Mouse (Mus musculus): ENCODE data around the gene Flad1. TPM values are rescaled to one million over a fixed set of nuclear protein-coding genes. Genes with fewer than 3 reads are reported as not detected.
"Not testable (repeated sequence)": the region's sequence is repeated elsewhere in the genome, so short reads cannot be mapped to it uniquely, and the experiment has no call there.

The Flad1 gene
- polyA plus RNA-seq, 1 experiment from 2014 or later = 30.7 TPM

DNA sequence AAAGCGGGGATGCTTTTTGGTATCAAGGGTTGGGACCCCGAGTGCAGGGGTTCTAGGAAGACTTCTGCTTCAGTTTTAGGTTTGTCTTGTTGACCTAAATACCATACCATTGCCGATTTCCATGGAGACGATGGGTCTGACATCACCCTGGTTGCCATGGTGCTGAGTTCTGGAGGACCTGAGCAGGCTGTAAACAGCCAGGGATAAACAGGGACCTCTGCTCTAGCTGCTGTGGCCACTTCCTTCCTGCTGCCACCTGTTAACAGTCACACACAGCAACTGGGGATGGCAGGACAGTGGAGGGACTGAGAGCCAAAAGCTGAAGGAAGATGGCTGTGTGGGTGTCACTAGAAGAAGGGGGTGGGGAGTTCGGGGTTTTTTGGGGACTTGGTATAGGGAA, 25.6 kb upstream of the Flad1 start:
- Histone ChIP-seq H3K36me3 (peaks cover 46% of the 10 kb centered on the region), H3K4me1 (peaks cover 38% of the 10 kb centered on the region), H3K27me3 (ENCODE audit: insufficient read depth, poor library complexity, severe bottlenecking) (no peaks in the 10 kb centered on the region), H3K27ac (peak overlapping the region; percentile 92), H3K4me3 (peak overlapping the region; percentile 71), H3K9me3 (no peaks in the 10 kb centered on the region)
- WGBS = 36% methylated on average over 5 of the region's 5 CpGs
- no peak for DNase-seq (ENCODE audit: low spot score)

DNA sequence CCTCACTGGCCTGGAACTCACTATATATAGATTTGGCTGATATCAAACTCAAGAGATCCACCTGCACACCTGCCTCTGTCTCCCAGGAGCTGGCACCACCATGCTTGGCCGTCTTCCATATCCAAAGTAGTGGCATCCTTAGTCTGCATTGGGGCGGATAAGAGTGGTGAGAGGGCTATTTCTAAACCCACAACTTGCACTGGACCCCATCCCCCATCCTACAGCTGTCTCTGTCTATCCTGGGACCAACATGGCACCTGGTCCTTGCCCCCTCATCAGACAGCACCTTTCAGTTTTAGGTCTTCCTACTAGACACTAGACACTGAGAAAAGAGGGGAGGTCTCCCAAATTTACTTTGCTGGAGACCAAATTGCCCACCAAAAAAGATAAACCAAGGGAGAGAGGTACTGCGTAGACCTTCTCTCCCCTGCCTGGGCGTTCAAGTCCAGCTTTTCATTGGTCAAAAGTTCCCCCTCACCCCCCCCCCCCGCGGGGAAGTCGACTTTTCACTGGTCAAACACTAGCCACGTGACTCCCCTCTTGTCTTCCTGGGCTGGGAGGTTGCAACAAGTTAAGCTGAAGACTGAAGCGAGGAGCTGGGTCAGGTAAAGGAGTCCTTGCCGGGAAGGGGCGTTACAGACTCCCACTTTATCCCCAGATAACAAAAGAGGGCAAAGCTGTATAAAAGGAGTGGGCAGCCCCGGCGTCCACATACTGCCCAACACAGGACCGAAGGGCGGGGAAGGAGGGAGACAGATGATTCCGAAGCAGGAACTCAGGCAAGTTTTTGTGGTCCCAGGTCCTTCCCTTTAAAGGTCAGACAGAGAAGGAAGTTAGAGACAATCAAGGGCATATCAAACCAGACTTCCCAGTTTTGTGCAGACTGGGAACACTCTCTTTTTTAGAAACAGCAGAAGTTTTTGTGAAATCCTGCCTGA, 24.8 kb upstream of the Flad1 start, which contains the start of gene Pbxip1:
TSS of gene Pbxip1 (plus strand) at position 531 of the 938 bp plus-strand sequence.
- WGBS = 4% methylated on average over 16 of the region's 16 CpGs
- Histone ChIP-seq H3K36me3 (peaks cover 49% of the 10 kb centered on the region), H3K4me1 (peaks cover 41% of the 10 kb centered on the region)

DNA sequence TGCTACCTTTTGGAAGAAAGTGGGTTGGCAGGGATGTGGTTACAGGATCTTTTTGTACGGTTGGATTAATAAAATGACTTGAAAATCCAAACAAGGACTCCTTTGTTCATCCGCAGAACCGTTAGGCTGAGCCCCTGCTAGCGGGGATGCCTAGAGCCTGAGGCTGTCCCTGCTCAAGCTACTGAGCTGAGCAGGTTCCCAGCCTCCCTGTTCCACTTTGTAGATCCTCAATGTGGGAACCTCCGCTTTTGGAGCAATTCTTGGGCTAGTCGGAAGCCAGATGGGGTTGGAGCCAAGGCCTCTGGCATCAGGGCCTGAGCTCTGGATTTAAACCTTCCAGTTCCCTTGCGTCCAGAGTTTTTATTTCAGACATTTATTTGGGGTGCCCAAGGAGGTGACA, 23.4 kb upstream of the Flad1 start:
- Histone ChIP-seq H3K27ac (no peak overlapping the region), H3K27me3 (ENCODE audit: insufficient read depth, poor library complexity, severe bottlenecking) (no peaks in the 10 kb centered on the region), H3K4me1 (peaks cover 48% of the 10 kb centered on the region), H3K4me3 (no peak overlapping the region), H3K36me3 (peaks cover 36% of the 10 kb centered on the region), H3K9me3 (no peaks in the 10 kb centered on the region)
- DNase-seq (ENCODE audit: low spot score) = no peak
- 82% methylated on average over 7 of the region's 7 CpGs for WGBS

More for the DNA sequence above, 24.8 kb upstream of the Flad1 start, which contains the start of gene Pbxip1:
- Histone ChIP-seq H3K27ac (peak within 1 kb of the TSS; percentile 92), H3K27me3 (ENCODE audit: insufficient read depth, poor library complexity, severe bottlenecking) (no peaks in the 10 kb centered on the region), H3K9me3 (no peaks in the 10 kb centered on the region), H3K4me3 (peak within 1 kb of the TSS; percentile 71)
- DNase-seq (ENCODE audit: low spot score) = peak; percentile 96

DNA sequence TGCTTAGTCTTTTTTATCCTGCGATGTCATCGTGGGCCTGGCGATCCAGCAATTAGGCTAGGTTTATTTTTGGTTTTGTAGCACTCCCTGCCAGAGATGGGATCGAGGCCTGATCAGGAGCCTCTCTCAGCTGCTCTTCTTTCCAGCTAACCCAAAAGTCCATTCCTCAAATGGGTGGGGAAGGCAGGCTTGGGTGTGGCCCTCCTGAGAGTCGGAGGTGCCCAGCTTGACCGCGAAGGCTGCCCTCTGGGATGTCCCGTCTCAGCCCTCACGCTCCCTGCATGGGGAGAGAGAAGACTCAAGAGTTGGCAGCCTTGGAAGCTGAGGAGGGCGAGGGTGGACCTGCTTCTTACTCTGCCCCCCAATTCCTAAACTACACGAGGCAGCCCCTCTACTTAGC, 22.9 kb upstream of the Flad1 start:
- Histone ChIP-seq H3K27ac (no peak overlapping the region), H3K4me3 (no peak overlapping the region), H3K36me3 (peaks cover 31% of the 10 kb centered on the region), H3K9me3 (no peaks in the 10 kb centered on the region), H3K27me3 (ENCODE audit: insufficient read depth, poor library complexity, severe bottlenecking) (no peaks in the 10 kb centered on the region), H3K4me1 (peaks cover 48% of the 10 kb centered on the region)
- DNase-seq (ENCODE audit: low spot score) = no peak
- 80% methylated on average over 11 of the region's 11 CpGs for WGBS

DNA sequence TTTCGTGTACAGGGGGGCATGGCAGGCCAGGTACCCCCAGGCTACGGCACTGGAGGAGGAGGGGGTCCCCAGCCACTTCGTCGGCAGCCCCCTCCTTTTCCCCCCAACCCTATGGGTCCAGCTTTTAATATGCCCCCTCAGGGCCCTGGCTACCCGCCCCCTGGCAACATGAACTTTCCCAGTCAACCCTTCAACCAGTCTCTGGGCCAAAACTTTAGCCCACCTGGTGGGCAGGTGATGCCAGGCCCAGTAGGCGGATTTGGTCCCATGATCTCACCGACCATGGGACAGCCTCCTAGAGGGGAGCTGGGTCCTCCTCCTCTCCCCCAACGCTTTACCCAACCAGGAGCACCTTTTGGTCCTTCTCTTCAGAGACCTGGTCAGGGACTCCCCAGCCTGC, 20.9 kb upstream of the Flad1 start:
- whole genome bisulfite sequencing = 83% methylated on average over 8 of the region's 8 CpGs
- Histone ChIP-seq H3K36me3 (peaks cover 43% of the 10 kb centered on the region), H3K4me1 (peaks cover 41% of the 10 kb centered on the region), H3K27ac (no peak overlapping the region), H3K27me3 (ENCODE audit: insufficient read depth, poor library complexity, severe bottlenecking) (no peaks in the 10 kb centered on the region), H3K4me3 (no peak overlapping the region), H3K9me3 (no peaks in the 10 kb centered on the region)
- no peak for DNase-seq (ENCODE audit: low spot score)

DNA sequence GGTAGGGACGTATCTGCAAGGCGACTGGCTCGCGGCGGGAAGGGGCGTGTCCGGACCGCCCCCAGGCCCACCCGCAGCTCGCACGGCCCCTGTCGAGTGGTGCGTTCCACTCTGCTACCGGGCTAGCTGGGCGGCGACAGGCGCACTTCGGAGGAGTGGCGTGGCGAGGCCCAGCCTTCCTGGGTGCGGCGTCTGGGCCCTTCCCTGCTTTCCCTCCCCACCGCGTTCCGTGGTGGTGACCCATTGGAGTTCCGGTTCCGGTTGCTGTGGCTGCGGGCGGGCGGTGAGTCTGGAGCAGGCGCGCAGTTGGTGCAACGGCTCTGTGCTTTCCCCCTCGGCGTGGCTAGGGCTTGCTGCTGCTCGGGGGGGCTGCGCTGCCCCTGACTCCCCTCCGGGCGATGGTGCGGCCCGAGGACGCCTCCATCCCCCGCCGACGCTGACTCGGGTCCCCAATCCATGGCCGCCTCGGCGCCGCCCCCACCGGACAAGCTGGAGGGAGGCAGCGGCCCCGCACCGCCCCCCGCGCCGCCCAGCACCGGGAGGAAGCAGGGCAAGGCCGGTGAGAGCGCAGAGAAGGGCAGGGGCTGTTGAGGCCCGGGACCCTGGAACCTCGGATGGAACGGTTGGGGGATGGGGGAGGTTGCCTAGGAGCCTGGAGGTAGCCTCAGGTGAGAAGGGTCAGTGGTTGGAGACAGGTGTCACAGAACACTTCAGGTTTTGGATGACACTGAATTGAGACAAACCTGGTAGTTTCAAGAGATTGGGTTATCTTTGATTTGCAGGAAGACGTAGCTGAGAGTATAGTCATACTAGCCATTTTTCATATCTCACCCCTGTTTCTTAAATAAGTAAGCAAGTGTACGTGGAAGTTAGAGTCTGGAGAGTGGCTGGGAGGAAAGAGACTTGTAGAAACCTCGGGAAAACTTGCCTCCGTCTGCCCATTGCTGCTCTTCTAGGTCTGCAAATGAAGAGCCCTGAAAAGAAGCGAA, 18.8 kb upstream of the Flad1 start, which contains the start of gene Pygo2:
TSS of gene Pygo2 (plus strand) at position 44 of the 989 bp plus-strand sequence.
- no peaks in the 10 kb centered on the region for H3K27me3 ChIP-seq (ENCODE audit: insufficient read depth, poor library complexity, severe bottlenecking)
- 3% methylated on average over 68 of the region's 68 CpGs for WGBS
- peaks cover 63% of the 10 kb centered on the region for H3K36me3 ChIP-seq
- DNase-seq (ENCODE audit: low spot score) = peak; percentile 98
- H3K27ac ChIP-seq = peak within 1 kb of the TSS; percentile 94
- H3K4me1 ChIP-seq = peaks cover 27% of the 10 kb centered on the region
- H3K4me3 ChIP-seq = peak within 1 kb of the TSS; percentile 91
- no peaks in the 10 kb centered on the region for H3K9me3 ChIP-seq

DNA sequence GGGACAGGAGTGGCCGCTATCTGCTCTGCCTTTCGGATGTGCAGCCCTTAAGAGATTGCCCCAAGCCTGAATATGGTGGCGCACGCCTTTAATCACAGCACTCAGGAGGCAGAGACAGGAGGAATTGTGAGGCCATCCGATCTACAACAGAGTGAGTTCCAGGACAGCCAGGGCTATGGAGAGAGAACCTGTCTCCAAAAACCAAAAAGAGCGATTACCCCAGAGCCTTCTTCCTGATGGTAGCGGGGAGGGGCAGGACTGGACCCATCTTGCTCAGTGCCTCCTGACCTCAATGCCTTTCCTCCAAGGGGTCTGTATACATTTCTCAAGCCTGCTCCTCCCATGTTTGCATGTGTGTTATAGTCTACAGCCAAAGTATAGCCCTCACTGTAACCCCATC, 17.4 kb upstream of the Flad1 start:
- not testable (repeated sequence) for DNase-seq (ENCODE audit: low spot score); H3K9me3 ChIP-seq; H3K27me3 ChIP-seq (ENCODE audit: insufficient read depth, poor library complexity, severe bottlenecking); H3K27ac ChIP-seq; H3K4me3 ChIP-seq
- Histone ChIP-seq H3K4me1 (peaks cover 31% of the 10 kb centered on the region), H3K36me3 (peaks cover 68% of the 10 kb centered on the region)
- 87% methylated on average over 7 of the region's 7 CpGs for WGBS

DNA sequence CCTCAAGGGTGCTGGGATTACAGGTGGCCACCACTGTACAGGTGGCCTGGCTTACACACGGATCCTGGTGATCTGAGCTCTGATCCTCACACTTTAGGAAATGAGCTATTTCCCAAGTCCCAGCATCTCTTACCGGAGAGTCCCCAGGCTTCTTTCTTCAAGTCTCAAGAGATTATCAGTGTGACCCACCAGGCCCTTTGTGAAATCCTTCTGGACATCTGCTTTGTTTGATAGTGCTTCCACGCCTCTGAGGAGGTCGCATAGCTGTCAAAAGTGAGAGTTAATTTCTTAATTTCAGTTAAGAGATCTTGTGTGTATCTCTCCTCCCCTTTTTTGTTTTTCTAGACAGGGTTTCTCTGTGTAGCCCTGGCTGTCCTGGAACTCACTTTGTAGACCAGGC, 14.2 kb upstream of the Flad1 start:
- Histone ChIP-seq H3K9me3 (no peaks in the 10 kb centered on the region), H3K4me3 (no peak overlapping the region), H3K27me3 (ENCODE audit: insufficient read depth, poor library complexity, severe bottlenecking) (no peaks in the 10 kb centered on the region), H3K36me3 (peaks cover 59% of the 10 kb centered on the region), H3K4me1 (peaks cover 42% of the 10 kb centered on the region), H3K27ac (0 out of 2 replicates have a peak overlapping the region, but pooled peaks have one; percentile 2)
- WGBS = 80% methylated on average over 4 of the region's 4 CpGs
- no peak for DNase-seq (ENCODE audit: low spot score)

DNA sequence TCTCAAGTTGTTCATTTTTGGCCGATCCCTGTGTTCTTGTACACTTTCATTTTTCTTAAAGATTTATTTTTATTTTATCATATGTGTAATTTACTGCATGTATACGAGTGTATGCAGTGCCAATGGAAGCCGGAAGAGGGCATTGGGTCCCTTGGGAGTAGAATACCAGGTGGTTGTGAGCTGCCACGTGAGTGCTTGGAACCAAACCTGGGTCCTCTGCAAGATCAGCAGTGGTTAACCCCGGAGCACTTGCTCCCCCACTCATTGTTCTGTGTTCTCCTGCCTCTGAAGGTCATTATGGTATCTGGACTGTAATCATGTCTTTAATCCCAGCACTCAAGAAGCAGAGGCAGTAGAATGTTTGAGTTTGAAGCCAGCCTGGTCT, 13.5 kb upstream of the Flad1 start:
- no peak overlapping the region for H3K4me3 ChIP-seq
- no peaks in the 10 kb centered on the region for H3K27me3 ChIP-seq (ENCODE audit: insufficient read depth, poor library complexity, severe bottlenecking)
- DNase-seq (ENCODE audit: low spot score) = no peak
- H3K4me1 ChIP-seq = peaks cover 46% of the 10 kb centered on the region
- WGBS = 86% methylated on average over 5 of the region's 5 CpGs
- H3K9me3 ChIP-seq = no peaks in the 10 kb centered on the region
- H3K36me3 ChIP-seq = peaks cover 59% of the 10 kb centered on the region
- no peak overlapping the region for H3K27ac ChIP-seq

DNA sequence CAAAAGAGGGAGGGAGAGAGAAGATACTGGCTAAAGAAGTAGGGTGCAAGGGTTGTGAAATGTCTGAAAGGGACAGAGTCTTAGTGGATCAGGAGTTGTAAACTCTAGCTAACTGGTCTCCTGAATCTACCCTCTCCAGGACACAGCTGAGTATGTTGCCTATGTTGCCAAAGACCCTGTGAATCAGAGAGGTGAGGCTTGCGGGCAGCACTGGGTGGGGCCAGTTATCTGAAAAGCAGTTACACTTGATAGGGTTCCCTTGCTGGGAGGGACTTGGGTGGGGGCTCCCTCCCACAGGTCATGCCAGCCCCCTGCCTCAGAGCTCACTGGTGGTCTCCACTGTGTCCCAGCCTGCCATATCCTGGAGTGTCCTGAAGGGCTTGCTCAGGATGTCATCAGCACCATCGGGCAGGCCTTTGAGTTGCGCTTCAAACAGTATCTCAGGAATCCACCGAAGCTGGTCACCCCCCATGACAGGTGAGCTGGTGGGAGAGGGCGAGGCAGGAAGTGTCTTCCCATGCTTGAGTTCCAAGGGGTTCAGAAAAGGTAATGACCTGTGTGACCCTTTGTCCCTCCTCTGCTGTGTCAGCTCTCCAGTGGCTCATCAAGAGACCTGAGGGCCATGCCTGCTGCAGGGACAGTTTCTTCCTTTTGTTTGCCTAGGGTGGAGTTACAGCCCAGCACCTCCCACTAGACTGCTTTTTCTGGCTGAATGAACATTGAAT, 12.9 kb upstream of the Flad1 start:
- no peak overlapping the region for H3K27ac ChIP-seq
- WGBS = 83% methylated on average over 5 of the region's 5 CpGs
- DNase-seq (ENCODE audit: low spot score) = no peak
- H3K4me3 ChIP-seq = no peak overlapping the region
- peaks cover 59% of the 10 kb centered on the region for H3K36me3 ChIP-seq
- H3K4me1 ChIP-seq = peaks cover 52% of the 10 kb centered on the region
- no peaks in the 10 kb centered on the region for H3K27me3 ChIP-seq (ENCODE audit: insufficient read depth, poor library complexity, severe bottlenecking)
- H3K9me3 ChIP-seq = no peaks in the 10 kb centered on the region

DNA sequence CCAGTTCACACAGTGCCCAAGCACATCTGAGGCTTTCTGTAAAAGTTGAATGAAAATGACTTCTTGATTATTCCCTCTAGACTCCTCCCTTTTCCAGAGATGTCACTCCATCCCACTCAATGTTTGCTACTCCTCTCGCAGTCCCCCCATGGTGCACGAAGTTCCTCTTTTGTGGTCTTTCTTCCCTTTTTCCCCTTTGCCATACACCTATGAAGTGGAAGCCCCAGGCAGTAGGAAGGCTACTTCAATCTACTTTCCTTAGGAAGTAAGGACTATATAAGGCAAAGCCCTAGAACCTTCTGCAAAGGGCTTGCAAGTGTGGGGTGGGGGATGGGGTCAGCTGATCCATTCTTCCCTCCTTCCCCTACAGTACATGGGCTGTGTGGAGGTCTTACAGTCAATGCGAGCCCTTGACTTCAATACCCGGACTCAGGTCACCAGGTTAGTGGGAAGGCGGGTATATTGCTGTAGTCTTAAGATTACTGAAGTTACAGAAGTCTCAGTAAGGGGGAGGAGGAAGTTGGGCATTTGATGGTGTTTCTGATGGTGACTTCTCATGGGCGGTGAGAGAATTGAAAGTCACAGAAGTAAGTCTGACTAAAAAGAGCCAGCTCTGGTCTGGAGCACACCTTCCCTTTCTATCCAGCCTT, 11.0 kb upstream of the Flad1 start:
- H3K27ac ChIP-seq = peak overlapping the region; percentile 87; the same call in 1 of the 2 replicates
- no peaks in the 10 kb centered on the region for H3K27me3 ChIP-seq (ENCODE audit: insufficient read depth, poor library complexity, severe bottlenecking)
- H3K4me3 ChIP-seq = peak overlapping the region; percentile 64
- H3K9me3 ChIP-seq = no peaks in the 10 kb centered on the region
- peaks cover 55% of the 10 kb centered on the region for H3K4me1 ChIP-seq
- DNase-seq (ENCODE audit: low spot score) = no peak
- 66% methylated on average over 6 of the region's 6 CpGs for WGBS
- peaks cover 47% of the 10 kb centered on the region for H3K36me3 ChIP-seq
